Mouse (Mus musculus): ENCODE measurements around the gene Grin2c. TPM values are rescaled to one million over a fixed set of nuclear protein-coding genes. Genes with fewer than 3 reads are reported as not detected.

Gene Grin2c
- polyA plus RNA-seq, 1 experiment from 2014 or later: 0.12 TPM

DNA sequence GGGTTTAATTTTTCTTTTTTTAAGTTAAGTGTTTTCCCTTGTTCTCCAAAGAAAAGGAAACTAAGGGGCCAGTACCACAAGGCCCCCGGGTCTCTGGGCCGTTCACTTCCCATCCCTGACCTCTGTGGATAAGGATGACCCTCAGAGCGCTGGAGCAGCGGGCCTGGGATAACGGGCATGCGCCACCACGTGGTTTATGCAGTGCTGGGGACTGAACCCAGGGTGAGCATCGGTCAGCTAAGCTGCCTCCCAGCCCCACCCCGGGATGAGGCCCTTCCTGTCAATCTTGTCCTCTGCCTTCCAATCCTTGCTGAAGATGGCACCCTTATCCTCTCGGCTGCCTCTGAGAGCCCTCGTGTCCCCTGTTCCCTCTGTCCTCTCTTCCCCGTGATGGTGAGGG, 39.4 kb downstream of the Grin2c start:
- WGBS: 12% methylated on average over 12 of the region's 12 CpGs
- Histone ChIP-seq H3K27ac (replicated peaks; ENCODE audit: low read depth, low read length) (no peak overlapping the region), H3K4me3 (replicated peaks; ENCODE audit: low read depth, low read length) (no peak overlapping the region), H3K4me2 (ENCODE audit: low read length) (no peak overlapping the region), H3K36me3 (ENCODE audit: control insufficient read depth, insufficient read depth, low read length) (0 out of 2 replicates have a peak, but pooled peaks cover 3% of the 10 kb centered on the region), H3K9ac (replicated peaks; ENCODE audit: low read length) (no peak overlapping the region), H3K9me3 (ENCODE audit: control insufficient read depth, low read length) (no peaks in the 10 kb centered on the region), H3K27me3 (ENCODE audit: control insufficient read depth, insufficient read depth, low read length) (no peaks in the 10 kb centered on the region), H3K4me1 (ENCODE audit: control insufficient read depth, insufficient read depth, low read length) (peaks cover 40% of the 10 kb centered on the region)
- ATAC-seq (ENCODE audit: low FRiP score, low TSS enrichment) (0 out of 2 replicates have a peak, but pooled peaks have one; percentile 13), DNase-seq (no peak)

DNA sequence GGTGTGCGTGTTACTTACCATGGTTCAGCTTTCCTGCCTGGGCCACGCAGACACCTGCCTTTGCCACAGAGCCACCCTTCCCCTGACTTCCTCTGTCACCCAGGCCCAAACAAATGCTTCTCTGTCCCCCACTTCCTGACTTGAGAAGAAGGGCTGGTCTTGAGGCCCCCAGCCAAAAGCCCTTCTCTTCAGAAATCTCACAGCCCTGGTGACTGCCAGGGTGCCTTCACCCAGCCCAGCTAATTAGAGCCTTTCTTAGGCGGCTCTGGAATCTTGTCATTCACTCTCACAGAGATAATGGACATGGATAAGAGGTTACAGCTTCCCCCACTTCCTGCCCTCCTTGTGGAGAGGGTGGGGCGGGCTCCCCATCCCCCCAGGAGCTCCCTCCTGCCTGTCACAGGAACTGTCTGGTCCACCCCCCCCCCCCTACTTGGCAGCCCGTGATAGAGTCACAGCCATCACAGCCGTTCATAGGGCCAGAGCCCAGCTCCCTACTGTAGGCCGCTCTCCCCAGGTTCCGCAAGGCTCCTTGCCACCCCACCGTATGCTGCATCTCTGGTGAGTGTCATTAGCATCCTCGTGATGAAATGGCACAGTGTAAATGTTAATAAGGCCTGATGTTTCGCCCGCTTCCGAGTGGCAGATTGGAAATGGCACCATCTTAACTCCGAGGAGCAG, 40.1 kb downstream of the Grin2c start:
- H3K4me1 ChIP-seq (ENCODE audit: control insufficient read depth, insufficient read depth, low read length): peaks cover 33% of the 10 kb centered on the region
- H3K27me3 ChIP-seq (ENCODE audit: control insufficient read depth, insufficient read depth, low read length): no peaks in the 10 kb centered on the region
- ATAC-seq (ENCODE audit: low FRiP score, low TSS enrichment): peak; percentile 47; the same call in 1 of the 2 replicates
- WGBS: 21% methylated on average over 14 of the region's 14 CpGs
- H3K27ac ChIP-seq (replicated peaks; ENCODE audit: low read depth, low read length): peak overlapping the region; percentile 67
- H3K36me3 ChIP-seq (ENCODE audit: control insufficient read depth, insufficient read depth, low read length): 0 out of 2 replicates have a peak, but pooled peaks cover 3% of the 10 kb centered on the region
- peak; percentile 67 for DNase-seq
- H3K4me3 ChIP-seq (replicated peaks; ENCODE audit: low read depth, low read length): no peak overlapping the region
- no peak overlapping the region for H3K9ac ChIP-seq (replicated peaks; ENCODE audit: low read length)
- no peaks in the 10 kb centered on the region for H3K9me3 ChIP-seq (ENCODE audit: control insufficient read depth, low read length)
- no peak overlapping the region for H3K4me2 ChIP-seq (ENCODE audit: low read length)

DNA sequence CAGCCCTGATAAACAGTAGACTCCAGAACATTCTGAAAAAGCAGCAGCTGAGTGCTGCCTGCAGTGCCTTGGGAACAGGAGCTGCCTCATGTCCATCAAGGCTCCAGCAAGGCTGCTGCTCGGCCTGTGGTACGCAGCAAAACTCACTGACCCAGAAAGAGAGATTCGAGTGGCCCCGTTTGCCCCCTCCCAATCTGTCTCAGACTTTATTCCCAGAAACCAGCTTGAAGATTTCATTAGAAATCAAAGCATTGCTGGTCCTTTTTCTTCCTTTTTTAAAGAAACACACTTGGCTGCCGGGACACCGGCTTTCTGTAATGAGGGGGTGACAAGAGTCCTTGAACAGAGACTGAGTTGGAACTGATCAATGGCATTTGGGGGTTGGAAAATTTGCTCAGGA, 41.7 kb downstream of the Grin2c start:
- H3K4me3 ChIP-seq (replicated peaks; ENCODE audit: low read depth, low read length): no peak overlapping the region
- H3K4me2 ChIP-seq (ENCODE audit: low read length): no peak overlapping the region
- H3K27ac ChIP-seq (replicated peaks; ENCODE audit: low read depth, low read length): 0 out of 2 replicates have a peak overlapping the region, but pooled peaks have one; percentile 5
- H3K4me1 ChIP-seq (ENCODE audit: control insufficient read depth, insufficient read depth, low read length): peaks cover 24% of the 10 kb centered on the region
- H3K9me3 ChIP-seq (ENCODE audit: control insufficient read depth, low read length): no peaks in the 10 kb centered on the region
- DNase-seq (no peak), ATAC-seq (ENCODE audit: low FRiP score, low TSS enrichment) (no peak)
- H3K36me3 ChIP-seq (ENCODE audit: control insufficient read depth, insufficient read depth, low read length): 0 out of 2 replicates have a peak, but pooled peaks cover under 1% of the 10 kb centered on the region
- WGBS: 49% methylated on average over 6 of the region's 6 CpGs
- 0 out of 2 replicates have a peak overlapping the region, but pooled peaks have one; percentile 2 for H3K9ac ChIP-seq (replicated peaks; ENCODE audit: low read length)
- no peaks in the 10 kb centered on the region for H3K27me3 ChIP-seq (ENCODE audit: control insufficient read depth, insufficient read depth, low read length)

DNA sequence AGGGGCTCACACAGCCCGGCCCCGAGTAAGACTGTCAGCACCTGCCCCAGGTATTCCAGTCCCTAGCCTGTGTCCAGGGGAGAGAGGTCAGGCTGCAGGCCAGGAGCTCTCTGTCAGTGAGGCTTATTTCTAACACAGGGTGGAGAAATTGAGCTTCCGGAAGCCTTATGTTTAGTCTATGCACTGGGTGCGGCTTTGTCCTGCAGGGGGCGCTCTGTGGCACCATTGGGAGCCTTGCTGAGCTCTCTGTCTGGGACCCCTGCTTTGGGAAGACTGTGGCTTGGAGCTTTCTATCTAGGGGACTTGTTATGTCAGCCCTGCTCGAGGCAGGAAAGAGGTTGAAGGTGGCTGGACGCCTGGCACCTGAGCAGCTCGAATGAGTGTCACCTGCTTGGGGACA, 42.2 kb downstream of the Grin2c start:
- Histone ChIP-seq H3K27ac (replicated peaks; ENCODE audit: low read depth, low read length) (0 out of 2 replicates have a peak overlapping the region, but pooled peaks have one; percentile 5), H3K9ac (replicated peaks; ENCODE audit: low read length) (0 out of 2 replicates have a peak overlapping the region, but pooled peaks have one; percentile 2), H3K4me3 (replicated peaks; ENCODE audit: low read depth, low read length) (no peak overlapping the region), H3K9me3 (ENCODE audit: control insufficient read depth, low read length) (no peaks in the 10 kb centered on the region), H3K36me3 (ENCODE audit: control insufficient read depth, insufficient read depth, low read length) (no peaks in the 10 kb centered on the region), H3K4me1 (ENCODE audit: control insufficient read depth, insufficient read depth, low read length) (peaks cover 24% of the 10 kb centered on the region), H3K27me3 (ENCODE audit: control insufficient read depth, insufficient read depth, low read length) (no peaks in the 10 kb centered on the region), H3K4me2 (ENCODE audit: low read length) (no peak overlapping the region)
- ATAC-seq (ENCODE audit: low FRiP score, low TSS enrichment): no peak
- WGBS: 44% methylated on average over 8 of the region's 8 CpGs
- peak; percentile 78 for DNase-seq

DNA sequence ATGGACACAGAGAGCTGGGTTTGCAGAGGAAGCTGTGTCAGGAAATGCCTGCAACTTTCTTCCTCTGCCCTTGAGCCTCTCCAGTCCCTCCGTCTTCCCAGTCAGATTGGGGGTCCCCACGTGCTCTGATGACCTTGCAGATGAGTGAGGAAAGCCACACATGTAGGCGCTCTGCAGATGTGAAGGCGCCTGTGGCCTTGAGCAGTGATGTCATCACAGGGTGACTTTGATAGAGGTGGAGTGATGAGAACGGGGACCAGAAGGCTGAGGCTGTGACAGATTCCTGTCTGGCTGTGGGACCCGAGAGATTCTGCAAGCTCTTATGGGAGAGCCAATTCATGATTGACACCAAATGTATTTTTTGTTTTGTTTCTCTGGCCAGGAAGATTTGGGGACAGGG, 43.2 kb downstream of the Grin2c start:
- Histone ChIP-seq H3K4me2 (ENCODE audit: low read length) (no peak overlapping the region), H3K36me3 (ENCODE audit: control insufficient read depth, insufficient read depth, low read length) (no peaks in the 10 kb centered on the region), H3K27me3 (ENCODE audit: control insufficient read depth, insufficient read depth, low read length) (no peaks in the 10 kb centered on the region), H3K4me3 (replicated peaks; ENCODE audit: low read depth, low read length) (no peak overlapping the region), H3K27ac (replicated peaks; ENCODE audit: low read depth, low read length) (no peak overlapping the region), H3K9ac (replicated peaks; ENCODE audit: low read length) (no peak overlapping the region), H3K4me1 (ENCODE audit: control insufficient read depth, insufficient read depth, low read length) (peaks cover 21% of the 10 kb centered on the region), H3K9me3 (ENCODE audit: control insufficient read depth, low read length) (no peaks in the 10 kb centered on the region)
- 85% methylated on average over 6 of the region's 6 CpGs for WGBS
- DNase-seq (no peak), ATAC-seq (ENCODE audit: low FRiP score, low TSS enrichment) (no peak)

DNA sequence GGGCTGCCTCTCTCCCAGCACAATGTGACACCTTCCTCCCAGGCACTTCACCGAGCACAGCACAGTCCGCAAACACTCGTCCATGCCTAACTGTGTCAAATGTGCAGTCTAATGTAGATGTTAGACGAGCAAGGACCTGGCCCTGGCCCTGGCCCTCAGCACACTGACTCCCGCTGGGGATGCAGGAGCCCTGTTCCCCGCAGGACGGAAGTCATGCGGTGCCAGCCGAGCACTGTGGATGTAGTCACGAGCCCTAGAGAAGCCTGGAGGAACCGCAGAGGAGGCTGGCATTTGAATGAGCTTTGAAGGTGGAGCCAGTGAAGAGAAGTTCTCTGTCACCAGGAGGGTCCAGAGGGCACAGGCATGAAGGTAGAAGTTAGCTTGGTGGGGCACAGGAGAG, 43.6 kb downstream of the Grin2c start:
- ATAC-seq (ENCODE audit: low FRiP score, low TSS enrichment): no peak
- Histone ChIP-seq H3K27ac (replicated peaks; ENCODE audit: low read depth, low read length) (no peak overlapping the region), H3K4me3 (replicated peaks; ENCODE audit: low read depth, low read length) (no peak overlapping the region), H3K4me1 (ENCODE audit: control insufficient read depth, insufficient read depth, low read length) (peaks cover 21% of the 10 kb centered on the region), H3K9ac (replicated peaks; ENCODE audit: low read length) (no peak overlapping the region), H3K27me3 (ENCODE audit: control insufficient read depth, insufficient read depth, low read length) (no peaks in the 10 kb centered on the region), H3K4me2 (ENCODE audit: low read length) (no peak overlapping the region), H3K9me3 (ENCODE audit: control insufficient read depth, low read length) (no peaks in the 10 kb centered on the region), H3K36me3 (ENCODE audit: control insufficient read depth, insufficient read depth, low read length) (no peaks in the 10 kb centered on the region)
- DNase-seq: no peak
- 72% methylated on average over 11 of the region's 11 CpGs for WGBS

- H3K27me3 ChIP-seq (ENCODE audit: control insufficient read depth, insufficient read depth, low read length): no peaks in the 10 kb centered on the region
- H3K4me2 ChIP-seq (ENCODE audit: low read length): no peak overlapping the region
- no peak overlapping the region for H3K4me3 ChIP-seq (replicated peaks; ENCODE audit: low read depth, low read length)
- DNase-seq (no peak), ATAC-seq (ENCODE audit: low FRiP score, low TSS enrichment) (no peak)
- no peaks in the 10 kb centered on the region for H3K36me3 ChIP-seq (ENCODE audit: control insufficient read depth, insufficient read depth, low read length)
- 55% methylated on average over 5 of the region's 5 CpGs for WGBS
- no peak overlapping the region for H3K9ac ChIP-seq (replicated peaks; ENCODE audit: low read length)
- H3K27ac ChIP-seq (replicated peaks; ENCODE audit: low read depth, low read length): no peak overlapping the region
- H3K9me3 ChIP-seq (ENCODE audit: control insufficient read depth, low read length): no peaks in the 10 kb centered on the region
- H3K4me1 ChIP-seq (ENCODE audit: control insufficient read depth, insufficient read depth, low read length): peaks cover 18% of the 10 kb centered on the region
Observed at GRCm38 (mm10) chr11:115222570-115222969, 44.5 kb downstream of the Grin2c start.

- H3K9me3 ChIP-seq (ENCODE audit: control insufficient read depth, low read length): no peaks in the 10 kb centered on the region
- 61% methylated on average over 12 of the region's 12 CpGs for WGBS
- no peak overlapping the region for H3K9ac ChIP-seq (replicated peaks; ENCODE audit: low read length)
- H3K4me1 ChIP-seq (ENCODE audit: control insufficient read depth, insufficient read depth, low read length): peaks cover 14% of the 10 kb centered on the region
- no peak overlapping the region for H3K4me2 ChIP-seq (ENCODE audit: low read length)
- H3K36me3 ChIP-seq (ENCODE audit: control insufficient read depth, insufficient read depth, low read length): no peaks in the 10 kb centered on the region
- peak; percentile 67 for DNase-seq
- H3K4me3 ChIP-seq (replicated peaks; ENCODE audit: low read depth, low read length): no peak overlapping the region
- no peak for ATAC-seq (ENCODE audit: low FRiP score, low TSS enrichment)
- no peak overlapping the region for H3K27ac ChIP-seq (replicated peaks; ENCODE audit: low read depth, low read length)
- H3K27me3 ChIP-seq (ENCODE audit: control insufficient read depth, insufficient read depth, low read length): no peaks in the 10 kb centered on the region
Observed at GRCm38 (mm10) chr11:115222077-115222476, 45.0 kb downstream of the Grin2c start.

GRCm38 (mm10) chr11:115219685-115220084, 47.4 kb downstream of the Grin2c start:
- Histone ChIP-seq H3K36me3 (ENCODE audit: control insufficient read depth, insufficient read depth, low read length) (no peaks in the 10 kb centered on the region), H3K9me3 (ENCODE audit: control insufficient read depth, low read length) (no peaks in the 10 kb centered on the region), H3K9ac (replicated peaks; ENCODE audit: low read length) (no peak overlapping the region), H3K27me3 (ENCODE audit: control insufficient read depth, insufficient read depth, low read length) (no peaks in the 10 kb centered on the region), H3K27ac (replicated peaks; ENCODE audit: low read depth, low read length) (no peak overlapping the region), H3K4me2 (ENCODE audit: low read length) (no peak overlapping the region), H3K4me1 (ENCODE audit: control insufficient read depth, insufficient read depth, low read length) (no peaks in the 10 kb centered on the region), H3K4me3 (replicated peaks; ENCODE audit: low read depth, low read length) (no peak overlapping the region)
- WGBS: 92% methylated on average over 10 of the region's 10 CpGs
- DNase-seq (no peak), ATAC-seq (ENCODE audit: low FRiP score, low TSS enrichment) (no peak)
